Mouse (Mus musculus): ENCODE measurements around the gene Acsm5. TPM values are rescaled to one million over a fixed set of nuclear protein-coding genes. Genes with fewer than 3 reads are reported as not detected.

The Acsm5 gene
- total RNA-seq (2014; rRNA removed) (0.15 TPM in 1 of 2 replicates, not detected in the other), polyA plus RNA-seq (2015; fragmentation: Nextera tagmentation; extraction: Ambion mirVana) (not detected in 2 replicates)

DNA sequence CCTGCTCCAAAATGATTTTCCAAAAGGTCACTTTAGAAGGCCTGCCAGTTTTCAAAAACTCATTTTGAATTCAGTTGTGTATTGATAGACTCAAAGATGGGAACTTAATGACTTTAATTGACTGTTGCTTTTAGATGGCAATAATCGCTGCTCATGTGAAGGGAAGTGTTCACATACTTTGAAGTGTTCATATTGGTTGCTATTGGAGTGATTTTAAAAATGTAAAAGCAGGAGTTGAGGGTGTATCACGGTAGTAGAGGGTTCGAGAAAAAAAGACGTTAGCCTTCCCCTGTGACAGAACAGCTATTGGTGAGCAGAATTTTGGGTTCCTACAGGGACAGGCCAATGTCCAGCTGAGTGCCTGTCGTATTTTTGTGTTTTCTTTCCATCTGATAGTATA is at the start of gene Acsm5:
TSS of gene Acsm5 (plus strand) at position 301 of the 400 bp plus-strand sequence.
- ATAC-seq: no peak
- no peak within 1 kb of the TSS for H3K27ac ChIP-seq (ENCODE audit: low read depth, low read length)
- H3K9me3 ChIP-seq (ENCODE audit: low read length): no peaks in the 10 kb centered on the region
- DNase-seq: no peak
- H3K4me1 ChIP-seq (ENCODE audit: insufficient read depth): no peaks in the 10 kb centered on the region
- no peak within 1 kb of the TSS for H3K9ac ChIP-seq
- 72% methylated on average over 5 of the region's 5 CpGs for WGBS
- H3K27me3 ChIP-seq (ENCODE audit: insufficient read depth, low read length): no peaks in the 10 kb centered on the region
- H3K36me3 ChIP-seq (ENCODE audit: insufficient read depth): no peaks in the 10 kb centered on the region
- no peak within 1 kb of the TSS for H3K4me2 ChIP-seq (ENCODE audit: low read depth)
- TF ChIP-seq CTCF (IDR thresholded peaks at IDR 0.05; ENCODE audit: low read depth): no peak
- H3K4me3 ChIP-seq (ENCODE audit: low read depth, low read length): no peak within 1 kb of the TSS

DNA sequence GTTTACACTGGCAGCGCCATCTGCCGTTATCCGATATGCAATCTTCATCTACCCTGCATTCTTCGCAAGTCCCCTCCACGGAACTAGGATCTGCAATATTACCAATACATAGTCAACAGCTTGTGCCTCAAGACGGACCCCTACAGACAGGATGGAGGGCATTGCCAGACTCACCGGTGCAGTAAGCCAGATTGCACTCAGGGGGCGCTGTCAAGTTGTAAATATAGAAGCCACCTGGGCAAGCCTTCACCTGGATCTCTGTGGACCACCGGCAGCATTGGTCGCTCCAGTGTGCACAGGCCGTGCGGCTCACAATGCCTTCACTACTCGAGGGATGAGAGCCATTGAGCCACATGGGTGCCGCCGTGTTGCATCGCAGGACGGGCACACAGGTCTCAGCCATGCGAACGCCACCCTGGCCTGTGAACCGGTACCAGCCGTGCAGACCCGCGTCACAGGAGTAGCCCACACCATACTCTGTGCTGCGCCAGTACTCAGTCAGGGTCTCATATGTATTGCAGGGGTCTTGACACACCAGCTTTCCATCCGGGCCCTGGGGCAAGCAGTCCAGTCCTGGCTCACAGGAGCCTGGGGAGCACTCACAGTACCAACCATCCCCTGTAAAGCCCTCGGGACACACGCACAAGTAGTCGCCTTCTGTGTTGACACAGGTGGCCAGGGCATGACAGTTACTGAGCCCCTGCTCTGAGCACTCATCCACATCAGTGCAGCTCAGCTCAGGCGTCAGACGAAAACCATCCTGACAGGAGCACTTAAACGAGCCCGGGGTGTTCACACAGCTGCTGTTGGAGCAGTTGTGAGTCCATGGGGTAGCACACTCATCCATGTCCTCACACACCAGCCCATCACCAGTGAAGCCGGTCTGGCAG is 42.5 kb upstream of the Acsm5 start:
- TF ChIP-seq CTCF (IDR thresholded peaks at IDR 0.05; ENCODE audit: low read depth): no peak
- no peak for DNase-seq
- H3K27ac ChIP-seq (ENCODE audit: low read depth, low read length): no peak overlapping the region
- no peak for ATAC-seq
- no peaks in the 10 kb centered on the region for H3K4me1 ChIP-seq (ENCODE audit: insufficient read depth)
- no peak overlapping the region for H3K9ac ChIP-seq
- H3K27me3 ChIP-seq (ENCODE audit: insufficient read depth, low read length): no peaks in the 10 kb centered on the region
- H3K4me2 ChIP-seq (ENCODE audit: low read depth): no peak overlapping the region
- 83% methylated on average over 33 of the region's 33 CpGs for WGBS
- no peaks in the 10 kb centered on the region for H3K9me3 ChIP-seq (ENCODE audit: low read length)
- H3K4me3 ChIP-seq (ENCODE audit: low read depth, low read length): no peak overlapping the region
- no peaks in the 10 kb centered on the region for H3K36me3 ChIP-seq (ENCODE audit: insufficient read depth)

DNA sequence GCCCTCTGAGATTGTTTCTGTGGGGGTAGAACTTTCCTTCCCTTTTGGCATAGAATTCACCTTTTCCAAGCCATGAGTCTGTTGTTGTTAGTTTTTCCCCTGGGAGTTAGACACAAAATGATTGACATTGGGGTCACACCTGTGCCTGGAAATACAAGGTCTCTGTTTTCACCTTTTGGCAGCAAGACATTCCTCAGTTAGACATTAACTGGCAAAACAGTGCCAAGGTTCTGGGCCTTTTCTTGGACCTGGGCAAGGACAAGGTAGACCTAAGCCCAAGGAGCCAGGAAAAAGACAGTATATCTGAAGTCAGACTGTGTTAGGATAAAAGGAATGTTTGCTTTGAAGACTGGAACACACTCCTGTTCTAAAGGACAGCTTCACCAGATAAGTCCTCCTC is 40.0 kb upstream of the Acsm5 start, which contains the start of gene Umod:
TSS of gene Umod (minus strand) at position 27 of the 400 bp plus-strand sequence.
- Histone ChIP-seq H3K36me3 (ENCODE audit: insufficient read depth) (no peaks in the 10 kb centered on the region), H3K9ac (no peak within 1 kb of the TSS), H3K27ac (ENCODE audit: low read depth, low read length) (no peak within 1 kb of the TSS), H3K4me2 (ENCODE audit: low read depth) (no peak within 1 kb of the TSS), H3K4me3 (ENCODE audit: low read depth, low read length) (no peak within 1 kb of the TSS), H3K27me3 (ENCODE audit: insufficient read depth, low read length) (no peaks in the 10 kb centered on the region), H3K9me3 (ENCODE audit: low read length) (no peaks in the 10 kb centered on the region), H3K4me1 (ENCODE audit: insufficient read depth) (no peaks in the 10 kb centered on the region)
- no peak for TF ChIP-seq CTCF (IDR thresholded peaks at IDR 0.05; ENCODE audit: low read depth)
- no peak for ATAC-seq
- no peak for DNase-seq

DNA sequence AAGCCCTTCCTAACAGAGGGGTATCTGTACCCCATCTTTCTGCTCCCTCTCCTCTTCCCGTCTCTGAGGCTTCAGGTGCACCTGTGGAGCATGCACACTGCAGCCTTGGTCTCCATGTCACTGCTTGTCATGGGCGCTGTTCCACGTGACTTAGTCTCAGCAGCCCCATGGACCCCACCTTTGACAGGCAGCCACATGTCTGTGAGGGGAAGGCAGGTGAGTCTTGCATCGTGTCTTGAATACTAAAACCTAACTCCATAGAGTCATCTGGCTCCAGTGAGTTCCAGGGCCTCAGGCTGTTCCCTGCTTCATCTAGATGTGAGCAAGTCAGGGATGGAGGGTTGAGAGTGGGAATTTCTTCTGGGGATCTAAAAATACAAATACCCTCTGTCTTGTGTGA is 35.1 kb upstream of the Acsm5 start:
- ATAC-seq (no peak), DNase-seq (no peak)
- no peak overlapping the region for H3K4me3 ChIP-seq (ENCODE audit: low read depth, low read length)
- no peak overlapping the region for H3K9ac ChIP-seq
- no peaks in the 10 kb centered on the region for H3K4me1 ChIP-seq (ENCODE audit: insufficient read depth)
- H3K27ac ChIP-seq (ENCODE audit: low read depth, low read length): no peak overlapping the region
- WGBS: 92% methylated on average over 4 of the region's 4 CpGs
- no peaks in the 10 kb centered on the region for H3K9me3 ChIP-seq (ENCODE audit: low read length)
- H3K4me2 ChIP-seq (ENCODE audit: low read depth): no peak overlapping the region
- no peaks in the 10 kb centered on the region for H3K27me3 ChIP-seq (ENCODE audit: insufficient read depth, low read length)
- no peaks in the 10 kb centered on the region for H3K36me3 ChIP-seq (ENCODE audit: insufficient read depth)
- TF ChIP-seq CTCF (IDR thresholded peaks at IDR 0.05; ENCODE audit: low read depth): no peak

DNA sequence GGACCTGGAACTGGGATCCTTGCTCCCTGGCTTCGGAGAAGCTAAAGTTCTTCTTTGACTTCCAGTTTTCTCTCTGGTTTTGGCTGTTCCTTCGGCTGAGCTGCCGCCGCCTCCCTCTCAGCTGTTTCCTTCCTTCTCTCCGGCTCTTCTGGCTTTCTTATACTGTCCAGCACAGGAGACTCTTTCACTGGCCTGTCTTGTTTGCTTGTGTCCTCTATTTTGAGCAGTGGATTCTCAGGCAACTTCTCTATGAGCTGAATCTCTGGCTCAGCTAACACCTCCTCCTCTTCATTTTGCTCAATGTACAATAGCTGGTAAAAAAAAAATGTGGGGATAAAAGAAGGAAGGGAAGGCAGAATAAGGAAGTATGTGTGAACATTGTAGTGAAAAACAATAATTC is 32.6 kb upstream of the Acsm5 start:
- Histone ChIP-seq H3K4me3 (ENCODE audit: low read depth, low read length) (no peak overlapping the region), H3K4me1 (ENCODE audit: insufficient read depth) (no peaks in the 10 kb centered on the region), H3K27ac (ENCODE audit: low read depth, low read length) (no peak overlapping the region), H3K9me3 (ENCODE audit: low read length) (no peaks in the 10 kb centered on the region), H3K4me2 (ENCODE audit: low read depth) (no peak overlapping the region), H3K9ac (no peak overlapping the region), H3K27me3 (ENCODE audit: insufficient read depth, low read length) (no peaks in the 10 kb centered on the region), H3K36me3 (ENCODE audit: insufficient read depth) (no peaks in the 10 kb centered on the region)
- 91% methylated on average over 5 of the region's 5 CpGs for WGBS
- TF ChIP-seq CTCF (IDR thresholded peaks at IDR 0.05; ENCODE audit: low read depth): no peak
- DNase-seq (no peak), ATAC-seq (no peak)

DNA sequence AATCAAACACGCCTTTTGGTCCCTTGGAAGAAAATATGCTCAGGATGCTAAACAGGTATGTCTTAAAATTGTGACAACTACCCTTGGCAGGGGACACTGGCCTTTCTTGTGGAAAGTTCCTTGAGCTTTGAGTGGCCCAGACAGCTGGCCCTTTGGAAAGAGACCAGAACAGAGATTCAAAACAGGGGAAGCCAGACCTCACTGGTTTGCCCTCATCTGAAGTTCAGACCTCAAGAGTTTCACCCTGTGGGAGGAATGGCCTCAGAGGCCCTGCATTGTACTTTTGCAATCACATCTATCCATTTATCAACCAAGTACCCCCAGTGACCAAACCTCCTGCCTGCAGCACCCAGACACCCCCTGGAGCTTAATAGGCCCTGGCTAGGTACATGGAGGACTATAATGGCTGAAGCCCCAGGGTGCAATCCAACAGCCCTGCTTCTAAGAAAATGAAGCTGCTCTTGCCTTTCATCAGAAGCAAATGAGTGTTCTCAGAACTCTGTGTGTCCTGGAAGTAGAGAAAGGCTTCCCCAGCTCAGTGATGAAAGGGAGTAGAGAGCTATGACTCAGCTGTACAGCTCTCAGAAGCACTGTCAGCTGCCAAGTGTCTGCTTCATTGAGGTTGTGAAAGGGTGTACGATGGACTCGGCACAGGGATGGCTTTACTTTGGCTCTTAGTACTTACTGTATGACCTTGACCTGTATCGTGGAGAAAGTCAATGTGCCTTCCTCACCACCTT is 29.1 kb upstream of the Acsm5 start:
- no peaks in the 10 kb centered on the region for H3K9me3 ChIP-seq (ENCODE audit: low read length)
- no peak for DNase-seq
- H3K27me3 ChIP-seq (ENCODE audit: insufficient read depth, low read length): no peaks in the 10 kb centered on the region
- H3K4me3 ChIP-seq (ENCODE audit: low read depth, low read length): no peak overlapping the region
- TF ChIP-seq CTCF (IDR thresholded peaks at IDR 0.05; ENCODE audit: low read depth): no peak
- 80% methylated on average over 4 of the region's 4 CpGs for WGBS
- H3K4me2 ChIP-seq (ENCODE audit: low read depth): no peak overlapping the region
- H3K27ac ChIP-seq (ENCODE audit: low read depth, low read length): no peak overlapping the region
- H3K36me3 ChIP-seq (ENCODE audit: insufficient read depth): no peaks in the 10 kb centered on the region
- H3K9ac ChIP-seq: no peak overlapping the region
- no peak for ATAC-seq
- H3K4me1 ChIP-seq (ENCODE audit: insufficient read depth): no peaks in the 10 kb centered on the region

DNA sequence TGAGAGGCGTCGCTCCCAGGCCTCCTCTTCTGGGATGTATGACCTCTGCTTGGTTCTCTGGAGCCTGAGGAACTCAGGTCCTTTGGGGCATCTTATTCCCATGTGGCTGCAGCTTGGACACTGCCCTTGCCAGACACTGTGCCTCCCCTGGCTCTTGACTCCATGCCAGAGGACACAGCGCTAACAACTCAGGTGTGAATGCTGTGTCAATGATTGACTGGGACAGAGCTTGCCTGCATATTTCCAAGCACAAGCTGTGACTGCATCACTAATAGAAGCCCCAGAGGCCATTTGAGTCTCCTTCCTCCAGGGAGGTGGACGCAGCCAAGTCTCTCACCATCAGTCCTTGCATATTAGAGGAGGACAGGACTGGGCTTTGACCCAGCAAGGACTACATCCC is 8.1 kb upstream of the Acsm5 start:
- no peaks in the 10 kb centered on the region for H3K27me3 ChIP-seq (ENCODE audit: insufficient read depth, low read length)
- H3K4me3 ChIP-seq (ENCODE audit: low read depth, low read length): no peak overlapping the region
- H3K27ac ChIP-seq (ENCODE audit: low read depth, low read length): no peak overlapping the region
- 91% methylated on average over 4 of the region's 4 CpGs for WGBS
- H3K36me3 ChIP-seq (ENCODE audit: insufficient read depth): no peaks in the 10 kb centered on the region
- H3K4me2 ChIP-seq (ENCODE audit: low read depth): no peak overlapping the region
- H3K9me3 ChIP-seq (ENCODE audit: low read length): no peaks in the 10 kb centered on the region
- H3K4me1 ChIP-seq (ENCODE audit: insufficient read depth): no peaks in the 10 kb centered on the region
- DNase-seq (no peak), ATAC-seq (no peak)
- no peak overlapping the region for H3K9ac ChIP-seq
- TF ChIP-seq CTCF (IDR thresholded peaks at IDR 0.05; ENCODE audit: low read depth): no peak

All from forebrain, postnatal 0 days (tissue).